Mouse (Mus musculus): ENCODE data around the gene Epb41l3.

Gene Epb41l3

DNA sequence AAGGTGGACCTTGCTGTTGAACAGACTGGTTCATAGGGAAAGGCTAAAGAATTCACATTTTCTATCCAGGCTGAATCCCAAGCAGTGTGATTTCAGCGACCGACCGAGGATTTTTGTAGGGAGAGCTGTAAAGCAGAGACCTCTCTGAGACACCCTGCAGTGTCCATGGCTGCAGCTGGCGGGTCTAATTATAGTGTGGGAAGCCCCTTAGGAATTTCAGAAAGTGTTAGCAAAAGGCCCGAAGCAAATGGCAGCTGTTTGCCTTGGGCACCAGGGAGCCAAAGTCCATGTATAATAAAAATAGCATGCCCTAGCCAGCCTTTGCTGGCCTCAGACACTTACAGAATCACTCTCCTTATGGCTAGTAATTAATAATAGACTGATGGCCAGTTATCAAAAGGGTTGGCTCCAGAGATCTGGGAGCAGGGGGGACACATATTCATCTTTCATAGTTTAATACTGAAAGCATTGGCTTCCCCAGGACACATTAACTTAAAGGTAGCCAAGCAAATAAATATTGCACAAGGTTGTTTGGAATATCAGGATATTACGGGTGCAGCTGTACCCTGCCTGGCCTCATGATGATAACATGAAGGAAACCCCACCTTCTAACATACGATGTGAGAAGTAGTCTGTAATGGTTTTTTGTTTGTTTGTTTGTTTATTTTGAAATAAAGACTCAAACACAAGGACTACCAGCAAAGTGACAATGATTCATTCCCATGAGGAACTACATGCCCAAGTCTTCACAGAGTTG, 106.3 kb downstream of the Epb41l3 start:
- no peak for DNase-seq (ENCODE audit: low spot score)

DNA sequence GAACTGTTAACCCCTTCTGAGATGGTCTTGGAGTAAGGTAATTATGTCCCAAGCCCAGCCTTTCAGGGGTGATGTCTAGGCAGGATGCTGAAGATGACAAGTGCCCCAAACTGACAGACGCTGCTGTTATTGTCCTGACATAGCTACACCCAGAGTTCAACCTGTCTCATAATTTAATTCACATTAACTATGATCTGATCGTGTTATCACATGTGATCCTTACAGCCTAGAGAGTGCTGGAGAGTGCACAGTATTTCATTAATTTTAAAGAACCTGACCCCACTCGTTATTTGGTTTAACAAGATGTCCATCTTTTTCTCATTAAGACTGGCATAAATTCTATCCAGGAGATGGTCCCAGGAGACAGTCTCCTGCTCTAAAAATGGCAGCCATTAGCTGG, 112.3 kb downstream of the Epb41l3 start:
- no peak for DNase-seq (ENCODE audit: low spot score)

DNA sequence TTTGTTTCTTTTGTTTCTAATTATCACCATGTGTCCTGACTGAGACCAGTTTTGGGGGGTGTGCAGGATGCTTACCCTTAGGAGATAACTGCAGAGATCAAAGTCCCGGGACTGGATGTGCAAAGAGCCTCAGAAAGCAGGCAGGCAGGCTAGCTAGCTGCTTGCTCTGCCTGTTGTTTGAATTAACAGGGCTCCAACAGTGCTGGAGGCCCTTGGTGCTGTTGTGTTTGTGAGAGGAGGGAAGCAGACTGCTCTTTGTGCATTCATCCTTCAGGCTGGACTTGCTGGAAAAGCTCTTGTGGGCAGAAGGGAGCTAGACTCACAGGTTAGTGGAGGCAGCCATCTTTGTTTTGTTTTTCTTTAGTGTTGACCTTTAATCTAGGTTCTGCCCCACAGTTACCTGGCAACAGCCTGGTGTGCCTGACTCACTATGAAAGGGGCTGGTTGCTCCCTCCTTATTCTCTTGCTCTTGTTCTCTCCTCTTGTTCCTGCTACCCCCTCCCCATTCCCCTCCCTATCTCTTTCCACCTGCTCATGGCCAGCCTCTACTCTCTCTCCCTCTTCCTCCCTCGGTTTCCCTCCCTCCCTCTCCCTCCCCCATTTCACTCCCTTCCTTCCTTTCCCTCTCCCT, 117.5 kb downstream of the Epb41l3 start:
- no peak for DNase-seq (ENCODE audit: low spot score)

DNA sequence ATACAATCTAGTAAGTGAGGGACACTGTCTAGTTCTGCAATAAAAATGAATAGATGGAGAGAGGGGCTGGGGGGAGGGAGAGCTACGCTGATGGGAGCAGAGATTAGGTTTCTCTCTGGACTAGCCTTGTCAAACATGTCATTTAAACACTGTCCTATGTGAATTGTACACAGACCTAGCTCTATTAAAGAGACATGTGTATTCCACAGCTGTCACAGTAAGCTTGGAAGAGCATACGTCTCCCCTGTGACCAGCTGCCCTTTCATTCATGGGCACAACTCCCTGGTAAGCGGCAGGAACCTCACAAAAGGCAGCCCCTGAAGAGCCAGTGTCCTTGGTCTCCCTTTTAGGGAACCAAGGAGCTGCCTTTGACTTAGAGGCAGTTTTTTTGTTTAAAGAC, 119.1 kb downstream of the Epb41l3 start:
- no peak for DNase-seq (ENCODE audit: low spot score)

DNA sequence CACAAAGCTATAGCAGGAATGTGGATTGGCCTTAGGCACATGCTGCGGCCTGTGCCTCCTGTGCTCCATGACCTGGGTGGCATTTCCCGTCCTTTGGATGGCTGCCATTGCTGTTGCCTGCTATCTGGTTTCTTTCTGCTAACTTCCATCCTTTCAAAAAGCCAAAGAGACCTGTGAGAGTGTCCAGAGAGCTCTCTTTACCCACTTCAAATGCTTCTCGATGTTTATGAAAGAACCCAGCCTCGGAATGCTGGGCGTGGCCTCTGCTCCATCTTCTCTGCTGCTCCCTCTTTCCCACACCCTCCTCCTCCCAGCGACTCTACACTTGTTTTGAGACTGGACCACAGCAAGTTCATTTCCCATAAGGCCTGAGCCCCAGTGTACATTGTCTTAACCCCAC, 120.3 kb downstream of the Epb41l3 start:
- no peak for DNase-seq (ENCODE audit: low spot score)

DNA sequence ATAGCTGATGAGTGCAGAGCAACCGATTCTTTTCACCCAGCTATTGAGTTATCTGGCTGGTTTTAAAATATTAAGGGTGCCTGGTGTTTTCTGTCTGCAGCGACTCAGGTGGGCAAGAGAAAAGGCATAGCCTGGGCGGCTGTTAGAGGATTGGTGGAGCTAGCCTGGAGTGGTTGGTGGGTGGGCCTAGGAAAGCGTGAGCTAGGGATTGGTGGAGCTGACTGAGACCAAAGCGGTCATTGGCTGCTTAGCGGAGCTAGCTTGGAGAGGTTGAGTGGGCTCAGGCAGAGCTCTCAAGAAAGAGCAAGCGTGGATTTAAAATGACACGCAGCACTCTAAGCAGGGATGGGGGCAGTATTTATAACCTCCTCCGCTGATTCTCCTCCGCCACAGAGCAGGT, 121.2 kb downstream of the Epb41l3 start:
- DNase-seq (ENCODE audit: low spot score): no peak

DNA sequence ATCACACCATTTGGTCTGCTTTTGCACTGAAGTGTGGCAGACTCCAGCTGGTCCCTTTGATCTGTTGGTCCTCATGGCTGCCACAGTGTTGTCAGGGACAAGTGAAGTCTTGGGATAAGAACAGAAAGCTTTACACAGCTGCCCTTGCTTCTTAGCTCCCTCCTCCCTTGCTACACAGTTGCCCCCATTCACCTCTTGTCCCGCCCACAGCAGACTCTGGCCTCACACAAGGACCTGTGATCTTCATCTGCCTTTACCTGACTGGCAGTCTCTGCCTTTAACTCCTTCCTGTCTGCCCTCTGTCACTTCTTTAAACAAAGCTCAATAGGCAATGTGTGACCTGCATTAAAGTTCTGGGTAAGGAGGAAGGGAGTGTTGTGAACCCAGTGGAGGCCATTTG, 123.3 kb downstream of the Epb41l3 start:
- DNase-seq (ENCODE audit: low spot score): no peak

DNA sequence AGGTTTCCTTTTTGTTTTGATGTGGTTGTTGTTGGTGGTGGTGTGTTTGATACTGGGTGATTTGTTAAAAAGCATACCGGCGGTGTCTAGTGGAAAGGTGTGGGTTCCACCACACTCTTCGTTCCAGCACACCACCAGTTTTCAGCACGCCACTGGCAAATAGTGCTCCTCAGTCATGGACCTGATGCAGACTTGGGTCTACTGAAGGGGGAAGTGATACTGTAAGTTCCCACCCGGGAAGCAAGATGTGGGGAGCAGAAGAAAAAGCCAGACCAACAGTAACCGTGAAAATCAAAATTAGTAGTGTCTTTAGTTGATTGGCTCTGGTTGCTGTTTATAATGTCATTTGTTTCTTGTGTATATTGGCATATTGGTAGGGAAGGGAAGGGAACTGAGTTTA, 124.3 kb downstream of the Epb41l3 start:
- no peak for DNase-seq (ENCODE audit: low spot score)

DNA sequence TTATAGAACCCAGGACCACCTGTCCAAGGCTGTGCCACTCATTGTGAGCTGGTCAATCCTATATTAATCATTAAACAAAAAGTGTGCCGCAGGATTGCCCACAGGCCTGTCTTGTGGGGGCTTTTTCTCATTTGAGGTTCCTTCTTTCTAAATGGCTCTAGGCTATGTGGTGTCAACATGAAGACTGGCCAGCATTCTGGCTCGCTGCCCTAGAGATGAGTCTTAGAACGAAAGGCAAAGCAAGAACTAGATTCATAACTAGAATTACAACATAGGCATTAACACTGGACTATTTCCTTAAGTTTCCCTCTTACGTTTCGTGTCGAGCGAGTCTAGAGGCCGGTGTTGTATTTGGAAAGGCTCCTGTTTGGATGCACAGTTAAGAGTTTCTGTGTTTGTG, 125.5 kb downstream of the Epb41l3 start:
- DNase-seq (ENCODE audit: low spot score): no peak

DNA sequence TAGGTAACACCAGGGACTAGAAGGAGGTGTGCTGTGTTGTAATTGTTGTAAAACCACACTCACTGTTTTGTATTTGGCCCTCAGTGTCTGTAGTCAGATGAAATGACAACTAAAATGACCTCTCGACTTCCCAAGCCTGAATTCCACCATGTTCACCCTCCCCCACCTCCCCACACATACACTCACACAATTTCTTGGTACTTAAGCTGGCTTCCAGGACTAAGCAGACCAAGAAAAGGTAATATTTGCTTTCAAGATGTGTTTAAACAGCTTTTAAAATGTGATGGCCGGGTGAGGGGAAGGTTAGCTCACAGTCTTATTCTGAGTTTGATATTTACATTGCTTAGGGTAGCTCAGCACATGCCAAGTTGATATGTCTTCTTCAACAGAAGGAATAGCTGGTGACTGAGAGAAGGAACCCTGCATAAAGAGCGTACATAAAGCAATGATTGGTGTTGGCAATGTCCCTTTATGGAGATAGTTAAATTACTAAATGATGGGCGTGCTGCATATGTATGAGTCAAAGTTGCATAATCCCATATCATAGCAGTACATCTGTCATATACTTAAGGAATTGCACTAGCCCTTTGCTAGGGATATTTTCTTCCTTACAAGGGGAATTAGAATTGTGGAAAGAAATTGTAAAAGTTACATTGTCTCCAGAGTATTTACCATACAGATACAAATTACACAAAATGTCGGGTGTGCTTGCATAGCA, 130.0 kb downstream of the Epb41l3 start:
- no peak for DNase-seq (ENCODE audit: low spot score)

DNA sequence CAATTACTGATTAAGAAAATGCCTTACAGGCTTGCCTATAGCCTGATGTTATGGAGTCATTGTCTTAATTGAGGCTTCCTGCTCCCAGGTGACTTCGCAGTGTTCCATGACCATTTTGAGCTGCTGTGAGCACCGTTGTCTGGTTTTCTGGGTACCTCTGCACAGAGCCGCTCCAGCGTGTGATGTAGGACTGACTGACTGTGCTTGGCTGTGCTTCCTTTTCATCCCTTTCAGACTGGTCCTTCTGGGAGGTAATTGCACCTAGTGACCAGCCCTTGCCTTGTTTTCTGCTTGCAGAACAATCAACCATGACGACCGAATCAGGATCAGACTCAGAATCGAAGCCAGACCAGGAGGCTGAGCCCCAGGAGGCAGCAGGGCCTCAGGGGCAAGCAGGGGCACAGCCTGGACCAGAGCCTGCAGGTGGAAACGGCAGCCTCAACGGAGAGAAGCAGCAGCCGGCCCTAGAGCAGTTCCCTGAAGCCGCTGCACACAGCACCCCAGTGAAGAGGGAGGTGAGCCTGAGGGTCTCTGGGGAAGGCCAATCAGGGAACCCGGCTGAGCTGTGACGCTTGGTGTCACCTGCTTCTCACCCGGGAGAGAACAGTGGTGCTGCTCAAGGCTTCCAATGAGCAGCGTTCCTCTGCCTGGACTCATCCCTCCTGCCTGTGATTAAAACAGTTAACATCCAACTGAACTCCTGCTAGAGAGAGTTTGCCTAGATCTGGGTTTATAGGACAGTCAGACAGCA, 132.3 kb downstream of the Epb41l3 start:
- DNase-seq (ENCODE audit: low spot score): no peak

DNA sequence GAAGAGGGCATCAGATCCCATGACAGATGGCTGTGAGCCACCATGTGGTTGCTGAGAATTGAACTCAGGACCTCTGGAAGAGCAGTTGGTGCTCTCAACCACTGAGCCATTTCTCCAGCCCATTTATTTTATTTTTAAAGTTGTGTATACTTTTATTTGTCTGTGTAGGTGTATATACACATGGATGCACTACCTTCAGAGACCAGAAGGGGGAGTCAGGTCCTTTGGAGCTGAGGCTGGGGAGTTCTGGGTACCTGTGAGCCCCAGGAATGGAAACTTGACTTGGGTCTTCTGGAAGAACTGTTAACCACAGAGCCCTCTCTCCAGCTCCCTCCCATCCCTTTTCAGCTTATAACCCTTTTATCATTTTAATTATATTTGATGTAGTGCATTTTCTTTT, 135.6 kb downstream of the Epb41l3 start:
- no peak for DNase-seq (ENCODE audit: low spot score)

DNA sequence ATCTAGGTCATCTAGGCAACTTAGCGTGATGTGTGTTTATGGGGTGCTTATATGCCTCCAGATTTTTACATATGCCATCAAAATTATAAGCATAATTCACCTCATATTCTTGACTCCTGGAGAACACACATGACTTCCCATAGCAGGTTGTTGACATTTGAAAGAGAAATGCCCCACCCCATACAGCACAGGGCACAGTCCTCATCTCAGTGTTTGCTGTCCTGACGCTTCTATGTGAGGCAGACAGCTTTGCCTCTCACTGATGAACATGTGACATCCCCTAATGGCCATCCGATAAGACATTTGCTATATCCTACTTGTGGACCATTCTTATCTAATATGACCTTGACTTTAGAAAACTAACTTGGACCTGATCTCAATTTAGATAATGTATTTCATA, 140.6 kb downstream of the Epb41l3 start:
- DNase-seq (ENCODE audit: low spot score): no peak

DNA sequence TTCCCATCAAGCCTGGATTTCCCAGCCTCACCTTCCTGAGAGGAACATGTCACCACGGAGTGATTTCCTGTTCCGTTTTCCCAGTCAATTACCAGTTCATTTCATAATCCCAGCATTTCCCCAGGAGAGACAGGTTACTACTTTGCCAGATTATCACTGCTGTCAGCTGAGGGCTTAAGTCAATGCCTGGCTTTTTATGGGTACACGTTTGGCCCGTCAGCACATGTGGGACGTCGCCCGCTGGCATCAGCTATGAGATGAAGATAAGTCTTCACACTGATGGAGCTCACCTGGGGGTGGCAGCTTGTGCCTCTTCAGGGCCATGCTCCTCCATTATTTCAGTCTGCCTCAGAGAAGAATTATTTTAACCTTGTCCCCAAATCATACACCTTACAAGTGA, 145.4 kb downstream of the Epb41l3 start:
- no peak for DNase-seq (ENCODE audit: low spot score)

DNA sequence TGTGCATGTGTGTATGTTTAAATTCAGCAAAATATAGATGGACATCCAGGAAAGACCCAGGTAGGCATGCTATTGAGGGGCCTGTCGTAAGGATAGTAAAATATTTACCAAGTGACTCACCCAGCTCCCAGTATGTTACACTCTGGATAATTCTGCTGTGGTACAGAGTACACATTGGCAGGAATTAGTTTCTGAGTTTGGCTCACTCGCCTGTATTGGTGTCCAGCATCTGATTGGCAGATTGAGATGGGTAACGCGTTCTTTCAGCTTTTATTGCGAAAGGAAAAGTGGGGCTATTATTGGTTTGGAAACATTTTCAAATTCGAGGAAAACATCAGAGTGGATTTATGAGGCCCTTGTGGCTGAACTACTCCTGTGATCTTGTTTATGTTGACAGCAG, 145.9 kb downstream of the Epb41l3 start:
- no peak for DNase-seq (ENCODE audit: low spot score)

DNA sequence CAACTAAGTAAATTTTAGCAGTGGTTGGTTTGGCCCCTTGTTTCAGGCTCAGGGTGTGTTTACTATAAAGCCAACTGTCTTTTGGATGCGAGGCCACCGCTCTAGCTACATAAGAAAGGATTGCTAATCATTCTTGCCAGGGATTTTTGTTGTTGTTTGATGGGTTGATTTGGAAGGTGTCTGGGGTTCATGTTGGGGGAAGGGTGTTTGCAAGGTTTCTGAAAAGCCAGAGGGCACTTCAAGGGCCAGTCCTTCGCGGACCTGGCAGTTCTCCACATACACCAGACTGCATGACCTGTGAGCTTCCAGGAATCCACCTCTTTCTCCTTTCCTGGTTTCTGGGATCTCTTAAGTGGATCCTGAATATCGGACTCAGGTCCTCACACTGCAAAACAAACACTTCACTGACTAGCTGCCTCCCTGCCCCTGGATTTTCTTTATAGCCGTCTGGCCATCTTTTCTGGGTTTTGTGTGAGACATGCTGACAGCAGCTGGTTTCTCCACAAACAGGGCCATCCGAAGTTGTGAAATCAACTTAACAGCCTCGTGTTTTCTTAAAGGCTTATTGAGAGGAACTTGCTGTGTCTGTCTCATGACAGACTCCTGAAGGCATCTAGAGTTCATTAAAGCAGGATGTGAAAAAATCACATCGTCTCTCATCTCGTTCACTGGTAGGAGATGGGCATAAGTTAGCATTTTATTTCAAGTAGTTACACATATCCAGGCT, 146.6 kb downstream of the Epb41l3 start:
- DNase-seq (ENCODE audit: low spot score): peak; percentile 10

DNA sequence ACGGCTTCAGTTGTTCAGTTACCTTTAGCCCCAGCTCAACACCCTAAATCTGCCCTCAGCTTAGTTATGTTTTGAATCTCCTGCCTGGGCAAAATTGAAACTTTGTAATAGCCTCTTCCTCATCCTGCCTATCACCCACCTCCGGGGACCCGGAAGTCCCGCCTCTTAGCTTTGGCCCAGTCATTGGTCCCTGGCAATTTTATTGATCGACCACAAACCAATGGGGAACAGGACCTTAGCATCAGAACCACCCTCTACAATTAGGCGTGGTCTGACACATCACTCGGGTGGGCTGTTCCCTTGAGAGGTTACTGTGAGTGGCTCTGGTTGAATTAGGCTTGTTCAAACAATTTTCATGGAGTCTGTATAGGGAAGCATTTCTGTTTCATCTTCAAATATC, 150.5 kb downstream of the Epb41l3 start:
- DNase-seq (ENCODE audit: low spot score): no peak

DNA sequence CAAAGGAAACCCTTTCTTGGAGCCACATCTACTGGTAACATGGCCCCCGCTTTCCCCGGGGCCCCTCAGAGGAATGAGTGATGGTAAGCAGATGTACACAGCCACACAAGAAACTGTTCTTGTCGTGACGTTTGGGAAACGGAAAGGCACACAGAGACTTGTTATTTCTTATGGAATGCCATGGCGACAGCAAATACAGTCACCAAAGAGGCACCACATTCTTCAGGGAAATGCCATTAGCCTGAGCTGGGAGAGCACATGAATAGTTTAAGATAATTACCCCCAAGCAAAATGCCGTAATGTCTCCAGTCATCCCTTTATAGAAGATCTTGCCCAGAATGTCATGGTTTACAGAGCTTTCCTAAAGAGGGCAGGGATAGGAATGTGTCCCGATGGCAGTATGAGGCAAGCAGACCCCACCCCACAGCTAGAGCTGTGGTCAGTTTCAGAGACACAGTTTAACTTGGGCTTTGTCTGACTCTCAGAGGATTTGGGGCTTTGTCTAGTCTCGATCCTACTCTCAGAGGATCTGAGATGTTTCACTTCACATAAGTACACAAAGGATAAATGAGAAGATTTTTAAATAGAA, 152.0 kb downstream of the Epb41l3 start:
- DNase-seq (ENCODE audit: low spot score): no peak

DNA sequence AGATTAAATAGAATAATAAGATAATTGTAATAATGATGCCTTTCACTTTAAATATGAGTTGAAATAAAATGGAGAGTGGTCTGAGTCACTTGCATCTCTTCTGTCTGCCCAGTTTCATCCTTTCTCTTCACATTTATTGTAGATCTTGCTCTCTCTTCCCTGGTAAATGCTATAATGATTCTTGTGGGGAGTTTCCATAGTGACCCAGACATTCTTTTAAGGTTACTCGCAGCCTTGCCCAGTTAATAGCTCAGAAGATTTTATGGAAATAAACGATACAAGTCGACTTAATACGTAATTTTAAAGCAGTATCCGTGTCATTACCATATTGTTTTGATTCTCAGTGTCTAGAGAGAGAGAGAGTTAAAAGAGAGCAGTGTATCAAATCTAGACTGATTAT, 154.0 kb downstream of the Epb41l3 start:
- no peak for DNase-seq (ENCODE audit: low spot score)

DNA sequence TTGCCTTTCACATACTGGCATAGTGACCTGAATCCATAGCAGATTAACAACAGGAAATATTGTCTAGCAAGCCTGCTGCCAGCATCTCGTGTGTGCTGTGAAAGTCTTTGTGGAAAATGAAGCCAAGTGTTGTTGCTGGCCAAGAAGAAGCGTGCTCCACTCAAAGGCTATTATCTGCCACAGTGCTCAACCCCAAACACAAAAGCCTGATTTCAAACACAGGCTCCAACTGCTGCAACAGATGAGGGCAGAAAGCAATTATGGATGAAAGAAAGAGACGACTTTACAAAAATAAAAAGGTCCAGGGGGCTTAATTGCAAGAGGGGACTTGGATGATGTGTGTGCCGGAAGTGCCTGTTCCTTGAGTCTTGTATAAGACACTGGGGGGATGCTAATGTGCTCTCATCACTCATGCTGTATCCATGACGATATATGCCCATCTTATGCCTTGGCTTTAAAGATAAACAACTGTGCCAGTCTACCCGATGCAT, 154.7 kb downstream of the Epb41l3 start:
- DNase-seq (ENCODE audit: low spot score): no peak

DNA sequence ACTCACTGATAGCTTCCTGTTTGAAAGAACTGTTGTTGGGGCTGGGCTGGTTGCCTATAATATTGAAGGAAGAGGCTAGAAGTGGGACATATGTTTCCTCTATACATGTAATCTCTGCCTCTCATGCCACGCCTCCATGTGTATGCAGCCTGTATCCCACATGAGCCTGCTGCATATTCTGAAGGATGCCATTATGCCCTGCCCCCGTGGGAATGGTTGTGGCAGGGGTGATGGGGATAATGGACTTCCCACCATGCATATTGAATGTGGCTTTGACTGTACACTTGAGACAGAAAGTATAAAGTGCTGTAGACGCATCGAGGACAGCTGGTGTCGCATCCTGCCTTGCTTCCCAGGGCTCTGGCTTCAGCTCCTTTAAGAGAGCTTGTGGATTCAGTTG, 155.9 kb downstream of the Epb41l3 start:
- DNase-seq (ENCODE audit: low spot score): no peak
